Mouse (Mus musculus): Measurements from ENCODE around the gene Pfn1. TPM values are rescaled to one million over a fixed set of nuclear protein-coding genes. Genes with fewer than 3 reads are reported as not detected.

The Pfn1 gene
- polyA plus RNA-seq, 1 experiment from 2014 or later, result 1,550 TPM

DNA sequence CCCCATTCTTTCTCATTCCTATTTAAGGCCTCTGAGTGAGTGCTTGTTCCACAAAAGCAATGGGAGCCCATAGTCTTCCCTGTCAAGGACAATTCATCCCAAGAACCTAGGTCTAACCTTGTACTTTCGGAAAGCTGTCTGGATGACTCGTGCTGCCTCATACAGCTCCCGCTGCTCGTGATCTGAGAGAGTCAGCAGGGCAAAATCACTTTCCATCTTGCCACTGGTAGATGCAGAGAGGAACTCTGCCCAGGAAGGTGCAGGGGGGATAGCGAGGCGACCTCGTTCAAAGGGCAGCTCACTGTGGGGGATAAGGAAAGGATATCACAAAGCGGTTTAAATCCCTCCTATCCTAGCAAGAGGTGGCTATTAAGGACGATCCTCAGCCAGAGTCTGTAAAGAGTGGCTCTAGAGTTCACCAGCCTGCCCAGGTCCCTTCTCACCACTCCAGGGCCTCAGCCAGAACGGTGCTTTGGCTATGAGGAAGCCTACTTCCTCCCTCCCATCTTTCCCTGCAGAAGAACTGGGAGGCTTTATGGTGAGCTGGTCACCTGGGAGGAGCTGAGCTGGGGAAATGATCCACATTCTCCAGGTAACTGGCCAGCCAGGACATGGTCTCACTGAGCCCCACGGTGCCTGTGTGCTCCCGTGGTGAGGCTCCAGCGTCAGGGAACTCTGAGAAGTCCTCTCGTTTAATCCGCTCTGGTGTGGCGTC lies 17.0 kb upstream of the Pfn1 start:
- H3K9me3 ChIP-seq (ENCODE audit: control insufficient read depth, low read length), result no peaks in the 10 kb centered on the region
- ATAC-seq (ENCODE audit: low FRiP score, low TSS enrichment), result no peak
- H3K4me3 ChIP-seq (ENCODE audit: low read depth, low read length), result no peak overlapping the region
- no peak overlapping the region for H3K4me2 ChIP-seq (replicated peaks; ENCODE audit: low read depth)
- H3K36me3 ChIP-seq (ENCODE audit: control insufficient read depth, insufficient read depth, low read length), result peaks cover 3% of the 10 kb centered on the region; the same call in 1 of the 2 replicates
- H3K27me3 ChIP-seq (ENCODE audit: control insufficient read depth, insufficient read depth, low read length), result no peaks in the 10 kb centered on the region
- TF ChIP-seq CTCF (IDR thresholded peaks at IDR 0.05; ENCODE audit: low read depth), result no peak
- TF ChIP-seq EP300 (optimal IDR thresholded peaks at IDR 0.05), result no peak
- no peak overlapping the region for H3K27ac ChIP-seq (replicated peaks)
- 82% methylated on average over 16 of the region's 16 CpGs for WGBS
- DNase-seq (ENCODE audit: low spot score), result no peak
- H3K9ac ChIP-seq (ENCODE audit: low read length), result no peak overlapping the region
- H3K4me1 ChIP-seq (replicated peaks; ENCODE audit: control insufficient read depth, insufficient read depth), result 0 out of 2 replicates have a peak, but pooled peaks cover 4% of the 10 kb centered on the region

GRCm38 (mm10) chr11:70670483-70670882 lies 16.0 kb upstream of the Pfn1 start:
- 41% methylated on average over 14 of the region's 14 CpGs for WGBS
- no peaks in the 10 kb centered on the region for H3K27me3 ChIP-seq (ENCODE audit: control insufficient read depth, insufficient read depth, low read length)
- H3K9ac ChIP-seq (ENCODE audit: low read length), result peak overlapping the region; percentile 67
- H3K9me3 ChIP-seq (ENCODE audit: control insufficient read depth, low read length), result no peaks in the 10 kb centered on the region
- TF ChIP-seq CTCF (IDR thresholded peaks at IDR 0.05; ENCODE audit: low read depth) (no peak), EP300 (optimal IDR thresholded peaks at IDR 0.05) (no peak)
- peak overlapping the region; percentile 65 for H3K4me3 ChIP-seq (ENCODE audit: low read depth, low read length)
- ATAC-seq (ENCODE audit: low FRiP score, low TSS enrichment), result no peak
- no peak for DNase-seq (ENCODE audit: low spot score)
- 0 out of 2 replicates have a peak, but pooled peaks cover 4% of the 10 kb centered on the region for H3K4me1 ChIP-seq (replicated peaks; ENCODE audit: control insufficient read depth, insufficient read depth)
- H3K27ac ChIP-seq (replicated peaks), result peak overlapping the region; percentile 96
- H3K4me2 ChIP-seq (replicated peaks; ENCODE audit: low read depth), result peak overlapping the region; percentile 78
- peaks cover 3% of the 10 kb centered on the region; the same call in 1 of the 2 replicates for H3K36me3 ChIP-seq (ENCODE audit: control insufficient read depth, insufficient read depth, low read length)

GRCm38 (mm10) chr11:70669582-70670345 lies 15.3 kb upstream of the Pfn1 start:
- Histone ChIP-seq H3K9ac (ENCODE audit: low read length) (peak overlapping the region; percentile 67), H3K27ac (replicated peaks) (peak overlapping the region; percentile 96), H3K36me3 (ENCODE audit: control insufficient read depth, insufficient read depth, low read length) (peaks cover 3% of the 10 kb centered on the region; the same call in 1 of the 2 replicates), H3K27me3 (ENCODE audit: control insufficient read depth, insufficient read depth, low read length) (no peaks in the 10 kb centered on the region), H3K9me3 (ENCODE audit: control insufficient read depth, low read length) (no peaks in the 10 kb centered on the region), H3K4me1 (replicated peaks; ENCODE audit: control insufficient read depth, insufficient read depth) (0 out of 2 replicates have a peak, but pooled peaks cover 4% of the 10 kb centered on the region), H3K4me3 (ENCODE audit: low read depth, low read length) (peak overlapping the region; percentile 65), H3K4me2 (replicated peaks; ENCODE audit: low read depth) (peak overlapping the region; percentile 78)
- peak; percentile 72 for DNase-seq (ENCODE audit: low spot score)
- under 1% methylated on average over 30 of the region's 31 CpGs for WGBS
- ATAC-seq (ENCODE audit: low FRiP score, low TSS enrichment), result peak; percentile 9
- TF ChIP-seq CTCF (IDR thresholded peaks at IDR 0.05; ENCODE audit: low read depth) (peak; percentile 72), EP300 (optimal IDR thresholded peaks at IDR 0.05) (no peak)

DNA sequence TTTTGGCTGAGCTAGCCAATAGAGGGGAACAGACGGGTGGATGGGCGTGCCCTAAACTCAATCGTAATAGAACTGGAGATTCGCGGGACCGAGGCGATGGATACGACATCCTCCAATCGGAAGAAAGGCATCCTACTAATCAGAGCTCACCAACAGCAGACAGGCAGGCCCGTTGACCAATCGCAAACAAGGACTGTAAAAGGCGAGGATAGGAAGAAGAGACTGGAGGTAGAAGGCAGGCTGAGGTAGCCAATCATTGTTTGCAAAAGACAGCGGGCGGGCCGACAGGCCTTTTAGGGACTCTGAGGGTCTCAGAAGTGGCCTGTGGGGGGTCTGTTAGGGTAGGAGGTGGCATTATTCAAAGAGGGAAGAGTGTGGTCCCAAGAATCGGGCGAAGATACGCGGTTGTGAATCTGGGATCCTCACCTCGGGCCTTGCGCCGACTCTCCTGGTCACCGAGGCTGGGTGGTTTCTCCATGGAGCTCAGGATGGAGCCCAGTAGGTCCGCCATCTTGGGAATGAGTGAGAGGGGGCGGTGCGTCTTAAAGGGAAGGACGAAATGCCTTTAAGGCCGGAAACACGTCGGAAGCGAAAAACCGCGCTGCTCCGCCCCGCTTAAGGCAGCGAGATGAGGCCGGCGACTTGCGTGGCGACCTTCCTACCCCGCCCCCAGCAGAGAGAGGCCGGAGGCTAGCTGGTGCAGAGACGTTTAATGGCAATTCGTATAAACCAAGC lies 14.5 kb upstream of the Pfn1 start, which contains the start of gene Spag7:
Gene Spag7 (minus strand): TSS at position 646 of the 735 bp plus-strand sequence.
- WGBS, result under 1% methylated on average over 43 of the region's 44 CpGs
- Histone ChIP-seq H3K36me3 (ENCODE audit: control insufficient read depth, insufficient read depth, low read length) (peaks cover 9% of the 10 kb centered on the region), H3K4me3 (ENCODE audit: low read depth, low read length) (peak within 1 kb of the TSS; percentile 65), H3K27ac (replicated peaks) (peak within 1 kb of the TSS; percentile 96), H3K4me1 (replicated peaks; ENCODE audit: control insufficient read depth, insufficient read depth) (0 out of 2 replicates have a peak, but pooled peaks cover 4% of the 10 kb centered on the region), H3K9ac (ENCODE audit: low read length) (peak within 1 kb of the TSS; percentile 67), H3K9me3 (ENCODE audit: control insufficient read depth, low read length) (no peaks in the 10 kb centered on the region), H3K4me2 (replicated peaks; ENCODE audit: low read depth) (peak within 1 kb of the TSS; percentile 78), H3K27me3 (ENCODE audit: control insufficient read depth, insufficient read depth, low read length) (no peaks in the 10 kb centered on the region)
- ATAC-seq (ENCODE audit: low FRiP score, low TSS enrichment), result peak; percentile 96
- TF ChIP-seq CTCF (IDR thresholded peaks at IDR 0.05; ENCODE audit: low read depth) (no peak; the same call in 1 of the 2 replicates), EP300 (optimal IDR thresholded peaks at IDR 0.05) (peak; percentile 77)
- peak; percentile 97 for DNase-seq (ENCODE audit: low spot score)

- Histone ChIP-seq H3K9ac (ENCODE audit: low read length) (peak overlapping the region; percentile 50), H3K27me3 (ENCODE audit: control insufficient read depth, insufficient read depth, low read length) (no peaks in the 10 kb centered on the region), H3K4me2 (replicated peaks; ENCODE audit: low read depth) (peak overlapping the region; percentile 61), H3K36me3 (ENCODE audit: control insufficient read depth, insufficient read depth, low read length) (peaks cover 13% of the 10 kb centered on the region), H3K4me3 (ENCODE audit: low read depth, low read length) (peak overlapping the region; percentile 65), H3K27ac (replicated peaks) (peak overlapping the region; percentile 79), H3K9me3 (ENCODE audit: control insufficient read depth, low read length) (no peaks in the 10 kb centered on the region), H3K4me1 (replicated peaks; ENCODE audit: control insufficient read depth, insufficient read depth) (0 out of 2 replicates have a peak, but pooled peaks cover 4% of the 10 kb centered on the region)
- ATAC-seq (ENCODE audit: low FRiP score, low TSS enrichment) (peak; percentile 63), DNase-seq (ENCODE audit: low spot score) (peak; percentile 84)
- TF ChIP-seq EP300 (optimal IDR thresholded peaks at IDR 0.05) (no peak), CTCF (IDR thresholded peaks at IDR 0.05; ENCODE audit: low read depth) (0 out of 2 replicates have a peak, but pooled peaks have one; percentile 0)
- under 1% methylated on average over 15 of the region's 15 CpGs for WGBS
These were observed 13.9 kb upstream of the Pfn1 start for GRCm38 (mm10) chr11:70668335-70668770.
